Mouse (Mus musculus) liver, embryonic 12.5 days (tissue): ENCODE results near the gene Klrb1a. TPM values are rescaled to one million over a fixed set of nuclear protein-coding genes. Genes with fewer than 3 reads are reported as not detected.
"Not testable (repeated sequence)": the region's sequence is repeated elsewhere in the genome, so short reads cannot be mapped to it uniquely, and the experiment has no call there.

Experiments
- ATAC-seq: fragments of 200-750 bp; cut with Nextera tagmentation; 2 replicates; pipeline ENCODE4 v1.8.0; 2017; ENCODE audit warnings: moderate number of reproducible peaks, mild to moderate bottlenecking, moderate library complexity
- H3K27ac ChIP-seq: fragments of 300-500 bp; sonication (generic); 2 replicates; pipeline ENCODE4 v1.5.1; 2016; ENCODE audit warnings: mild to moderate bottlenecking
- H3K27me3 ChIP-seq: fragments of 300-500 bp; sonication (generic); replicated peaks from 2 replicates; pipeline ENCODE4 v1.6.1; 2016; ENCODE audit warnings: mild to moderate bottlenecking, moderate library complexity
- H3K36me3 ChIP-seq: fragments of 300-500 bp; sonication (generic); 2 replicates; pipeline ENCODE4 v1.6.1; 2016; ENCODE audit warnings: mild to moderate bottlenecking, moderate library complexity
- H3K4me1 ChIP-seq: fragments of 300-500 bp; sonication (generic); 2 replicates; pipeline ENCODE4 v1.6.1; 2016
- H3K4me2 ChIP-seq: fragments of 300-500 bp; sonication (generic); 2 replicates; pipeline ENCODE4 v1.6.1; 2016; ENCODE audit warnings: mild to moderate bottlenecking, moderate library complexity
- H3K4me3 ChIP-seq: fragments of 300-500 bp; sonication (generic); 2 replicates; pipeline ENCODE4 v1.5.1; 2016; ENCODE audit warnings: mild to moderate bottlenecking, moderate library complexity
- H3K9ac ChIP-seq: fragments of 300-500 bp; sonication (generic); 2 replicates; pipeline ENCODE4 v1.6.1; 2016; ENCODE audit warnings: mild to moderate bottlenecking, moderate library complexity
- H3K9me3 ChIP-seq: fragments of 300-500 bp; sonication (generic); replicated peaks from 2 replicates; pipeline ENCODE4 v1.6.1; 2016; ENCODE audit warnings: mild to moderate bottlenecking, moderate library complexity
- WGBS: fragments of 180-500 bp; shearing (Covaris S2); methylation state at CpG from one replicate; pipeline ENCODE4 v1.1.7; 2016; ENCODE audit not compliant: insufficient replicate concordance; 5-methylcytosine and 5-hydroxymethylcytosine counted together
- polyA plus RNA-seq: library from polyadenylated mRNA; unstranded; fragments of >200 nt; fragmentation: Nextera tagmentation; extraction: Ambion mirVana; gene quantifications from 2 replicates; pipeline ENCODE4 v1.2.1, GENCODE M21; 2016

Klrb1a gene
- polyA plus RNA-seq = 0.12 TPM in 1 of 2 replicates, not detected in the other

GRCm38 (mm10) chr6:128623433-128623832 is at the start of gene Klrb1a:
TSS of gene Klrb1a (minus strand) at chr6:128623533.
- H3K27me3 ChIP-seq, H3K4me2 ChIP-seq, H3K36me3 ChIP-seq, ATAC-seq, H3K4me1 ChIP-seq, H3K9ac ChIP-seq, H3K27ac ChIP-seq, H3K9me3 ChIP-seq, H3K4me3 ChIP-seq: not testable (repeated sequence)
- WGBS = 85% methylated on average over 5 of the region's 5 CpGs

GRCm38 (mm10) chr6:128669936-128670335 is 46.6 kb upstream of the Klrb1a start:
- no peaks in the 10 kb centered on the region for H3K4me1 ChIP-seq
- H3K4me2 ChIP-seq = no peak overlapping the region
- ATAC-seq = no peak
- no peaks in the 10 kb centered on the region for H3K27me3 ChIP-seq
- no peaks in the 10 kb centered on the region for H3K36me3 ChIP-seq
- no peak overlapping the region for H3K27ac ChIP-seq
- H3K9ac ChIP-seq = no peak overlapping the region
- WGBS = 39% methylated on average over 4 of the region's 4 CpGs
- H3K9me3 ChIP-seq = no peaks in the 10 kb centered on the region
- H3K4me3 ChIP-seq = no peak overlapping the region

DNA sequence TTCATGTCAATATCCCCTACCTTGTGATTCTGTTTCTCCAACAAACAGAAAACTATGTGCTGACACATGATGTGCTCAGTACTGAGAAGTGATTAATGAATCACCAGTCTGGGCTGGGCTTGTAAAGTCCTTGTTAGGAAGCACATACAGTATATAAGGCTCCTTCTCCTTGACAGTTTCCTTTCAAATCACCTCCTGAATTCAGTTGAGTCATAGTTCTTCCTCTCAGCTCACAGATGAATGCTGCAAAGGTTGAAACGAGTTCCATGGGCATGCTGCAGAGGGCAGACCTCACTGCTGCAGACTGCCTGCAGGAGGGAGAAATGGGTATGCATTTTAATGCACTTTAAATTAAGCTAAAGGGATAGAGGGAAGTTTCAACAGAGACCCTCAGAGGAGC is 38.9 kb upstream of the Klrb1a start, which contains the start of gene Clec2h:
Gene Clec2h (plus strand): TSS at position 180 of the 400 bp plus-strand sequence.
- Histone ChIP-seq H3K36me3 (no peaks in the 10 kb centered on the region), H3K4me2 (no peak within 1 kb of the TSS), H3K9ac (no peak within 1 kb of the TSS), H3K4me3 (no peak within 1 kb of the TSS), H3K9me3 (no peaks in the 10 kb centered on the region), H3K27me3 (no peaks in the 10 kb centered on the region), H3K27ac (no peak within 1 kb of the TSS), H3K4me1 (no peaks in the 10 kb centered on the region)
- ATAC-seq = no peak
- 7% methylated on average over 1 of the region's 1 CpGs for whole genome bisulfite sequencing

GRCm38 (mm10) chr6:128661249-128661648 is 37.9 kb upstream of the Klrb1a start:
- H3K27me3 ChIP-seq = no peaks in the 10 kb centered on the region
- no peak overlapping the region for H3K9ac ChIP-seq
- no peak overlapping the region for H3K27ac ChIP-seq
- H3K4me1 ChIP-seq = no peaks in the 10 kb centered on the region
- H3K4me3 ChIP-seq = no peak overlapping the region
- H3K4me2 ChIP-seq = no peak overlapping the region
- ATAC-seq = no peak
- 91% methylated on average over 1 of the region's 1 CpGs for WGBS
- no peaks in the 10 kb centered on the region for H3K9me3 ChIP-seq
- H3K36me3 ChIP-seq = no peaks in the 10 kb centered on the region

- H3K9me3 ChIP-seq = no peaks in the 10 kb centered on the region
- H3K4me3 ChIP-seq = no peak overlapping the region
- no peak overlapping the region for H3K9ac ChIP-seq
- ATAC-seq = no peak
- H3K27me3 ChIP-seq = no peaks in the 10 kb centered on the region
- 0 out of 2 replicates have a peak overlapping the region, but pooled peaks have one; percentile 6 for H3K27ac ChIP-seq
- peaks cover 7% of the 10 kb centered on the region; the same call in 1 of the 2 replicates for H3K4me1 ChIP-seq
- 81% methylated on average over 1 of the region's 1 CpGs for WGBS
- H3K36me3 ChIP-seq = no peaks in the 10 kb centered on the region
- peak overlapping the region; percentile 10; the same call in 1 of the 2 replicates for H3K4me2 ChIP-seq
Measured at GRCm38 (mm10) chr6:128652938-128653337, 29.6 kb upstream of the Klrb1a start.

GRCm38 (mm10) chr6:128650827-128651226 is 27.5 kb upstream of the Klrb1a start:
- ATAC-seq = peak; percentile 40; the same call in 1 of the 2 replicates
- 67% methylated on average over 7 of the region's 7 CpGs for WGBS
- H3K27me3 ChIP-seq, H3K27ac ChIP-seq, H3K9ac ChIP-seq, H3K9me3 ChIP-seq, H3K4me2 ChIP-seq, H3K4me1 ChIP-seq, H3K36me3 ChIP-seq, H3K4me3 ChIP-seq: not testable (repeated sequence)

DNA sequence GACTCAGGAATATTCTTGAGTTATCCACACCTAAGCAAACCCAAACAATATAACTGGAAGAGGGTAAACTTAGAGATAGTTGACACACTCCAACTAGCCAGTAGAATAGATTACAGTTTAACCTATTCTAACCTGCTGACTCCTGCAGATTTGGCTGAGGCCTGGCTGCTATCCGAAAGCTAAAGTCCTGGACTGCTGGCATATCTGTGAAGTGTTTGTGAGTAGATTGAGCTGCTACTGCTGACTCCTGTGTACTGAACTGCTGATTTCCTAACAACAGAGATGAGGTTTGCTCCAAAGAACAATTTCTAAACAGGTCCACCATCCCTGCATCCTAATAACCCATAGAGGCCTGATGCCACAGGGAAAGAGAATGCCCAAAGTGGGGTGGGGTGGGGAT is 26.9 kb upstream of the Klrb1a start:
- H3K36me3 ChIP-seq = no peaks in the 10 kb centered on the region
- no peak overlapping the region for H3K9ac ChIP-seq
- no peaks in the 10 kb centered on the region for H3K27me3 ChIP-seq
- H3K9me3 ChIP-seq = no peaks in the 10 kb centered on the region
- 53% methylated on average over 1 of the region's 1 CpGs for WGBS
- no peak overlapping the region for H3K4me2 ChIP-seq
- H3K4me3 ChIP-seq = no peak overlapping the region
- H3K27ac ChIP-seq = no peak overlapping the region
- H3K4me1 ChIP-seq = peaks cover 7% of the 10 kb centered on the region; the same call in 1 of the 2 replicates
- ATAC-seq = no peak

GRCm38 (mm10) chr6:128649681-128650080 is 26.3 kb upstream of the Klrb1a start:
- 82% methylated on average over 3 of the region's 3 CpGs for WGBS
- H3K9ac ChIP-seq = no peak overlapping the region
- no peaks in the 10 kb centered on the region for H3K27me3 ChIP-seq
- H3K9me3 ChIP-seq = no peaks in the 10 kb centered on the region
- H3K27ac ChIP-seq = no peak overlapping the region
- no peak overlapping the region for H3K4me2 ChIP-seq
- H3K4me3 ChIP-seq = no peak overlapping the region
- peaks cover 7% of the 10 kb centered on the region; the same call in 1 of the 2 replicates for H3K4me1 ChIP-seq
- no peak for ATAC-seq
- no peaks in the 10 kb centered on the region for H3K36me3 ChIP-seq

- H3K36me3 ChIP-seq, H3K9me3 ChIP-seq, H3K27ac ChIP-seq, H3K4me2 ChIP-seq, H3K4me1 ChIP-seq, H3K4me3 ChIP-seq, H3K9ac ChIP-seq, H3K27me3 ChIP-seq: not testable (repeated sequence)
- 67% methylated on average over 12 of the region's 12 CpGs for WGBS
- ATAC-seq = peak; percentile 40; the same call in 1 of the 2 replicates
Measured at GRCm38 (mm10) chr6:128645708-128646107, 22.4 kb upstream of the Klrb1a start.

DNA sequence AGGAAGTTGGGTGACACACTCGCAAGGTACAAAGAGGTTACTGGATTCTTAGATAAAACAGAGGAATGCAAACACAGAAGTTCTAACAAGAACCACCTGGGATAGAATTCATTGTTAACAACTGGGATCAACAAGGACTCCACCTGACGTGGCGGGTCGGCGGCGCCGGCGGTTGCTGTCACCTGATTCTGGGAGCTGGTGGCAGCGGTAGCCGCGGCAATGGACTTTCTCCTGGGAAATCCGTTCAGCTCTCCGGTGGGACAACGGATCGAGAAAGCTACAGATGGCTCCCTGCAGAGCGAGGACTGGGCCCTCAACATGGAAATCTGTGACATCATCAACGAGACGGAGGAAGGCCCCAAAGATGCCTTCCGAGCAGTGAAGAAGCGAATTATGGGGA is 21.4 kb upstream of the Klrb1a start:
- H3K9ac ChIP-seq = not testable (repeated sequence)
- 88% methylated on average over 20 of the region's 20 CpGs for WGBS

GRCm38 (mm10) chr6:128643999-128644398 is 20.7 kb upstream of the Klrb1a start:
- 0 out of 2 replicates have a peak, but pooled peaks cover 3% of the 10 kb centered on the region for H3K9me3 ChIP-seq
- 43% methylated on average over 2 of the region's 2 CpGs for WGBS
- H3K9ac ChIP-seq = no peak overlapping the region
- ATAC-seq = no peak
- no peak overlapping the region for H3K27ac ChIP-seq
- H3K4me3 ChIP-seq = no peak overlapping the region
- no peaks in the 10 kb centered on the region for H3K36me3 ChIP-seq
- H3K27me3 ChIP-seq = no peaks in the 10 kb centered on the region
- no peak overlapping the region for H3K4me2 ChIP-seq
- H3K4me1 ChIP-seq = peaks cover 4% of the 10 kb centered on the region; the same call in 1 of the 2 replicates

More for the DNA sequence above, 21.4 kb upstream of the Klrb1a start:
- H3K9me3 ChIP-seq, H3K4me3 ChIP-seq, H3K4me1 ChIP-seq, H3K4me2 ChIP-seq, ATAC-seq, H3K27ac ChIP-seq, H3K36me3 ChIP-seq, H3K27me3 ChIP-seq: not testable (repeated sequence)

DNA sequence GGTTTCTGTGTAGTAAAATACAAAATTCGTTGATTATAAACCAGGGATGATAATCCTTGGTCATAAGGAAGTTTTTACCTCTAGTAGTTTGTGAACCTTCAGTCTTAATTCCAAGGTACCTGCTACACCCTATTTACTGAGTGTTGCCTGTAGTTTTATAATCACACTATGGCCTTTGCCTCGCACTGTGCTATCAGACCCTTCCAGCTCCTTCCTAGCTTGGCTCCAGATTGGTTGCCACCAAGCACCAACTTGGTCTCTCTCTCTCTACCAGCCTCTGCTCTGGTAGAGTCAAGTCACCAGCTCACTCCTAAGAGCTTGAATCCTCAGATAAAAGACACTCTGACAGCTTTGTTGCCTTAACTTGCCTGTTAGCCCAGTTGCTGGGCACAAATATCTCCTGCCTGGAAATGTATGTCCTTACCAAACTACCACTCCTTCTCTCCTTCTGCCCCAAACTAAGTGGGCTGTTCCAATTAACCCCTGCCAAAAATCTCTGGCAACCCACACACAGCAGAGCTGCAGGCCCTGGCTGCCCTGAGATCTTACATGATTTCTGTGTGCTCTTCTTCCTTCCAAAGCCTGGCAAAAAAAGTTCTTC is 17.9 kb upstream of the Klrb1a start:
- Histone ChIP-seq H3K4me3 (no peak overlapping the region), H3K9ac (no peak overlapping the region), H3K27me3 (no peaks in the 10 kb centered on the region), H3K36me3 (no peaks in the 10 kb centered on the region), H3K4me1 (no peaks in the 10 kb centered on the region), H3K9me3 (0 out of 2 replicates have a peak, but pooled peaks cover 3% of the 10 kb centered on the region), H3K27ac (no peak overlapping the region), H3K4me2 (no peak overlapping the region)
- whole genome bisulfite sequencing = 56% methylated on average over 2 of the region's 2 CpGs
- ATAC-seq = no peak
